19 mouse cellular contexts compared by ENCODE assay signal in the genomic region with DNA sequence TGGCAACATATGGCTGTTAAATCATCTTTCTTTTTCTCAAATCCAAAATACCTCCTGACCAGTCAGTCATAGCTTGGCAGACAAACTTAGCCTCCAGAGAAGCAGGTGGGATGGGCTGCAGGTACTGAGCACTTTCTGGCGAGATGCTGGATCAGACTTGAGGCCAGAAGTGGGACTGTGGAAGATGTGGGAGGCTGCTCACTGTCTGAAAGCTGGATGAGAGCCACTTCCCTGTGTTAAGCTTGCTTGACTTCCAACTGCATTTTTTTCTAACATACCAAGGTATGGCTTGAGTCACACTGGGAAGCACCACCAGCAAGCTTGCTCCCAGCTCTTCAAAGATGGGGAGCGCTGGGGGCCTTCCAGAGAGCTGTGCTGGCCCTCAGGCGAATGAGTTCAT. TPM values are rescaled to one million over a fixed set of nuclear protein-coding genes. Genes with fewer than 3 reads are reported as not detected.
DNase-seq lines count a peak whose midpoint lies in the region; TF ChIP-seq lines count a peak whose summit lies in the region.
"Had no signal": no experiment of that assay in that cellular context is flagged by ENCODE, and none has a peak within 500 bp of the region (broad histone marks: within the 10 kb centered on the region; RNA-seq: fewer than 3 reads in every experiment).

No protein-coding gene starts in this region.

- no peak for TF ChIP-seq CTCF in layer of hippocampus, adult 2 months (conservative IDR thresholded peaks at IDR 0.05)

- no peak overlapping the region for H3K4me3 ChIP-seq in layer of hippocampus, adult 2 months
- H3K4me3 ChIP-seq: embryonic facial prominence, embryonic 13.5 days; forebrain, embryonic 12.5 days; gastrocnemius, adult 2 months; heart, embryonic 12.5 days had no signal

- peak overlapping the region; percentile 62 for H3K27ac ChIP-seq in layer of hippocampus, adult 2 months
- H3K27ac ChIP-seq: embryonic facial prominence, embryonic 13.5 days; forebrain, embryonic 12.5 days; gastrocnemius, adult 2 months had no signal

- peak in 1 of 2 experiments; percentile 13 for DNase-seq in layer of hippocampus, adult 2 months (ENCODE audit: low spot score in 2 of 2)
- no peak for DNase-seq in layer of hippocampus, postnatal 14 days (ENCODE audit: low spot score in 2 of 2)
- peak; percentile 66 for DNase-seq in right cerebral cortex, adult 18-20 months
- no peak for DNase-seq in right cerebral cortex, postnatal 10 days (ENCODE audit: low spot score in 2 of 2)
- peak; percentile 19 for DNase-seq in NIH3T3 (ENCODE audit: low read depth)
- DNase-seq in brain, adult 2 months (ENCODE audit: low read depth, low spot score): peak; percentile 87
- no peak for DNase-seq in heart, postnatal 14 days
- DNase-seq: adrenal gland, adult 8-10 months; adrenal gland, postnatal 36 days; cerebellum, adult 11 months; cerebellum, adult 8-10 months; cerebellum, postnatal 25 days; gastrocnemius, adult 2 months; gastrocnemius, postnatal 25 days; heart, postnatal 36 days had no signal

- intact Hi-C loops in heart, postnatal 14 days (cut with DNase I): no loop called here

RNA-seq across cellular contexts. Expression of a gene that starts 8.5 kb away (rescaled TPM):
- total RNA-seq in layer of hippocampus, adult 2 months (2021): 1 to 10 TPM; 1.4 to 1.5 TPM
- total RNA-seq in layer of hippocampus, postnatal 14 days (2021): 1 to 10 TPM; 1.2 to 1.3 TPM
- under 1 TPM; 0.46 to 0.55 TPM for total RNA-seq in heart, postnatal 14 days (2021)
- total RNA-seq: gastrocnemius, adult 2 months; gastrocnemius, postnatal 25 days had no signal

RNA-seq across cellular contexts. Expression of a gene that starts 13.1 kb away (rescaled TPM):
- total RNA-seq in layer of hippocampus, adult 2 months (2021): 10 to 100 TPM; 53.0 to 61.6 TPM
- 10 to 100 TPM; 62.8 to 71.5 TPM for total RNA-seq in layer of hippocampus, postnatal 14 days (2021)
- total RNA-seq in heart, postnatal 14 days (2021): 10 to 100 TPM; 57.6 to 66.5 TPM

RNA-seq across cellular contexts. Expression of a gene that starts 18.1 kb away (rescaled TPM):
- 10 to 100 TPM; 37.6 to 40.6 TPM for total RNA-seq in layer of hippocampus, adult 2 months (2021)
- total RNA-seq in layer of hippocampus, postnatal 14 days (2021): 10 to 100 TPM; 46.9 to 52.8 TPM
- 1 to 10 TPM; 1.0 to 1.3 TPM for total RNA-seq in heart, postnatal 14 days (2021)
- total RNA-seq: granulocyte monocyte progenitor cell, adult 5-6 weeks had no signal

RNA-seq across cellular contexts. Expression of a gene that starts 24.9 kb away (rescaled TPM):
- total RNA-seq in layer of hippocampus, adult 2 months (2021): 1 to 10 TPM; 8.0 to 9.9 TPM
- total RNA-seq in layer of hippocampus, postnatal 14 days (2021): 1 to 10 TPM; 7.2 to 9.0 TPM
- 10 to 100 TPM; 16.9 to 17.6 TPM for total RNA-seq in heart, postnatal 14 days (2021)

RNA-seq across cellular contexts. Expression of a gene that starts 31.8 kb away (rescaled TPM):
- 1 to 10 TPM; 2.4 TPM for total RNA-seq in layer of hippocampus, adult 2 months (2021)
- total RNA-seq in layer of hippocampus, postnatal 14 days (2021): 1 to 10 TPM; 1.1 to 2.1 TPM
- total RNA-seq in heart, postnatal 14 days (2021): under 1 TPM in 1 of 2 experiments, not detected in 1; 0.54 TPM
- total RNA-seq: gastrocnemius, postnatal 25 days; granulocyte monocyte progenitor cell, adult 5-6 weeks had no signal

Comparison
In these comparisons a context has a peak if more than half of its experiments do, and no peak if none do; other contexts are left out.
1. DNase-seq: peak in right cerebral cortex, adult 18-20 months (single experiment), NIH3T3 (single experiment) and brain, adult 2 months (single experiment); none in layer of hippocampus, postnatal 14 days (0 of 2), right cerebral cortex, postnatal 10 days (0 of 2) and heart, postnatal 14 days (0 of 2).
2. RNA of a gene that starts 18.1 kb away (total RNA-seq): 46.9 to 52.8 TPM in layer of hippocampus, postnatal 14 days and 37.6 to 40.6 TPM in layer of hippocampus, adult 2 months; 1.0 to 1.3 TPM in heart, postnatal 14 days; every median in the first group is over 10 times any median in the second.